Mouse (Mus musculus) heart, postnatal 0 days (tissue): ENCODE data around the gene Tex10.

ENCODE experiments used
- CTCF ChIP-seq: IDR thresholded peaks from 2 replicates; pipeline ENCODE4 v1.5.1; 2016; ENCODE audit warnings: antibody characterized with exemption, control low read depth, low read depth
- EP300 ChIP-seq: IDR thresholded peaks from 2 replicates; pipeline ENCODE4 v1.6.1; 2016; ENCODE audit warnings: antibody characterized with exemption, low read depth

DNA sequence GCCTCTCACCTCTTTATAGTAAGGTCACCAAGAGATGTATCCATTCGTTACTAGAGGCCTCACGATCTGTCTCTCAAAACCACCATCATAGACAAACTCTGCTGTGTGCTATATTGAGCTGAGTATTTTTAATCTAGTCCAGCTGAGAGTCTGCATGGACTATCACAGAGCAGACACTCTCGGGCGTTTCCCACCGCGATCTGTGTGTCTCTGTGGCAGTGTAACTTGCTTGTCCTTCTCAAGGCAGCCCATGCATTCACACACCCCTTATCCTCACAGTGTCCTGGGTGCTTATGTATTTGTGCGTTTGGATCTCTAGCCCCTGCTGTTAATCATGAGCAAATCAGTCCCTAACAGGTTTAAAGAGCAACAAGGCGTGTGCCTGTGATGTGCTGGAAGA is 59.8 kb downstream of the Tex10 start:
- no peak for TF ChIP-seq CTCF
- no peak for TF ChIP-seq EP300
